Mouse (Mus musculus) heart, postnatal 0 days (tissue): ENCODE results near the gene Antxr1.

Experiments
- CTCF ChIP-seq: IDR thresholded peaks from 2 replicates; pipeline ENCODE4 v1.5.1; 2016; ENCODE audit warnings: antibody characterized with exemption, control low read depth, low read depth
- EP300 ChIP-seq: IDR thresholded peaks from 2 replicates; pipeline ENCODE4 v1.6.1; 2016; ENCODE audit warnings: antibody characterized with exemption, low read depth

- TF ChIP-seq CTCF: no peak
- TF ChIP-seq EP300: no peak
These were observed 152.9 kb downstream of the Antxr1 start for GRCm38 (mm10) chr6:87182736-87183135.
